Mouse (Mus musculus) small intestine, adult 2 months (tissue): Measurements from ENCODE around the gene Phox2b. TPM values are rescaled to one million over a fixed set of nuclear protein-coding genes. Genes with fewer than 3 reads are reported as not detected.

Source experiments
- H3K27ac ChIP-seq: fragments of 200-500 bp; 2 replicates; pipeline ENCODE4 v1.5.1; 2012; ENCODE audit warnings: low read depth, low read length, control low read depth, inconsistent platforms; ENCODE audit not compliant: insufficient read depth
- H3K27me3 ChIP-seq: fragments of 200-500 bp; 2 replicates; pipeline ENCODE4 v1.6.1; 2012; ENCODE audit warnings: mild to moderate bottlenecking, moderate library complexity, low read length, inconsistent platforms; ENCODE audit not compliant: control insufficient read depth, insufficient read depth
- H3K36me3 ChIP-seq: fragments of 200-500 bp; 2 replicates; pipeline ENCODE4 v1.6.1; 2012; ENCODE audit warnings: mild to moderate bottlenecking, low read length, control low read depth, inconsistent platforms; ENCODE audit not compliant: control insufficient read depth, insufficient read depth
- H3K4me1 ChIP-seq: fragments of 200-500 bp; 2 replicates; pipeline ENCODE4 v1.6.1; 2012; ENCODE audit warnings: low read length, inconsistent platforms, mixed read lengths; ENCODE audit not compliant: control insufficient read depth, insufficient read depth, insufficient read length
- H3K4me3 ChIP-seq: fragments of 200-500 bp; 2 replicates; pipeline ENCODE4 v1.5.1; 2012; ENCODE audit warnings: low read depth, mild to moderate bottlenecking, control low read depth, inconsistent platforms, low read length, moderate library complexity
- CTCF ChIP-seq: fragments of 200-500 bp; IDR thresholded peaks from 2 replicates; pipeline ENCODE4 v1.5.1; 2012; ENCODE audit warnings: low read depth, mild to moderate bottlenecking, control low read depth, inconsistent platforms, low read length, moderate library complexity, mixed read lengths; ENCODE audit not compliant: insufficient replicate concordance, insufficient read length; ENCODE audit errors: extremely low read depth
- POLR2A ChIP-seq: fragments of 200-500 bp; IDR thresholded peaks from 2 replicates; pipeline ENCODE4 v1.6.1; 2012; ENCODE audit warnings: low read depth, mild to moderate bottlenecking, control low read depth, inconsistent platforms, low read length, moderate library complexity
- WGBS: fragments of 180-500 bp; shearing (Covaris S2); methylation state at CpG from one replicate; pipeline ENCODE4 v1.1.7; 2018; 5-methylcytosine and 5-hydroxymethylcytosine counted together
- polyA plus RNA-seq: library from polyadenylated mRNA; depleted of rRNA; stranded (reverse); fragments of >200 nt; gene quantifications from 2 replicates; pipeline ENCODE4 v1.2.3, GENCODE M21; 2012; rRNA removed

Gene Phox2b
- polyA plus RNA-seq, 1 experiment = 1.2 TPM

GRCm38 (mm10) chr5:67083117-67083516 is 16.0 kb downstream of the Phox2b start:
- WGBS = 45% methylated on average over 6 of the region's 6 CpGs
- H3K36me3 ChIP-seq = no peaks in the 10 kb centered on the region
- TF ChIP-seq CTCF (no peak), POLR2A (no peak)
- H3K4me1 ChIP-seq = no peaks in the 10 kb centered on the region
- H3K4me3 ChIP-seq = no peak overlapping the region
- H3K27me3 ChIP-seq = no peaks in the 10 kb centered on the region
- no peak overlapping the region for H3K27ac ChIP-seq

GRCm38 (mm10) chr5:67063596-67063995 is 35.5 kb downstream of the Phox2b start:
- WGBS = 75% methylated on average over 9 of the region's 9 CpGs
- H3K27me3 ChIP-seq = no peaks in the 10 kb centered on the region
- no peaks in the 10 kb centered on the region for H3K36me3 ChIP-seq
- TF ChIP-seq POLR2A (no peak), CTCF (no peak)
- no peak overlapping the region for H3K27ac ChIP-seq
- no peak overlapping the region for H3K4me3 ChIP-seq
- H3K4me1 ChIP-seq = no peaks in the 10 kb centered on the region

- 43% methylated on average over 4 of the region's 4 CpGs for WGBS
- Histone ChIP-seq H3K36me3 (no peaks in the 10 kb centered on the region), H3K4me1 (no peaks in the 10 kb centered on the region), H3K27ac (no peak overlapping the region), H3K4me3 (no peak overlapping the region), H3K27me3 (no peaks in the 10 kb centered on the region)
- TF ChIP-seq CTCF (no peak), POLR2A (no peak)
Observed at GRCm38 (mm10) chr5:67060519-67060918, 38.6 kb downstream of the Phox2b start.

- Histone ChIP-seq H3K27ac (no peak overlapping the region), H3K4me1 (no peaks in the 10 kb centered on the region), H3K27me3 (no peaks in the 10 kb centered on the region), H3K4me3 (no peak overlapping the region), H3K36me3 (no peaks in the 10 kb centered on the region)
- TF ChIP-seq CTCF = no peak
- 78% methylated on average over 6 of the region's 6 CpGs for WGBS
Observed at GRCm38 (mm10) chr5:67057803-67058202, 41.3 kb downstream of the Phox2b start.

GRCm38 (mm10) chr5:67048003-67048402 is 51.1 kb downstream of the Phox2b start:
- Histone ChIP-seq H3K27ac (no peak overlapping the region), H3K4me1 (no peaks in the 10 kb centered on the region), H3K27me3 (no peaks in the 10 kb centered on the region), H3K36me3 (no peaks in the 10 kb centered on the region), H3K4me3 (no peak overlapping the region)
- 22% methylated on average over 4 of the region's 4 CpGs for WGBS
- TF ChIP-seq CTCF (peak; percentile 79; the same call in 1 of the 2 replicates), POLR2A (no peak)

Other genes starting within 250 kb of the Phox2b start
- 76.4 and 133 TPM in 2 replicates for gene Tmem33, start 161.3 kb upstream of the Phox2b start, polyA plus RNA-seq
- gene Slc30a9, start 207.7 kb upstream of the Phox2b start, polyA plus RNA-seq = 6.7 and 13.7 TPM in 2 replicates